Mouse (Mus musculus): Measurements from ENCODE around the gene March4. TPM values are rescaled to one million over a fixed set of nuclear protein-coding genes. Genes with fewer than 3 reads are reported as not detected.

March4 gene
- polyA plus RNA-seq, 1 experiment, result 5.7 TPM

DNA sequence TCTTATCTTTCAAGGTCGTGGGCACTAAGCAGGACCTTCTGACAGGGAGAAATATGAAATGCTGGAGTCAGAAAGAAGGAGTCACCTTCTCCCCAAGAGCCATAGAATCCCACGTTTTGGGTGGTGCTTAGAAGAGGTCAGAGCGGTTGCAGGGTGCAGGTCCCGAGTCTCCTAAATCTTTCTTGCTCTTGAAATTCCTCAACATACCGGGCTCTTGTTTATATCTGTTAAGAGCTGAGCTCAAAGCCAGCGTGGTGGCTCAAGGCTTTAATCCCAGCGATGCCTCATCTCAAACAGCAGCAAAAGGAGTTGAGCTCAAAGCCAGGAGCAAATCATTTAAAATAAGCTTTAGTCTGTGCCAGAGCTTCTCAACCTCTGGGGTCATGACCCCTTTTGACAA, 37.9 kb upstream of the March4 start:
- Histone ChIP-seq H3K27ac (ENCODE audit: insufficient read depth, low read length) (no peak overlapping the region), H3K4me1 (ENCODE audit: control insufficient read depth, insufficient read depth, low read length) (no peaks in the 10 kb centered on the region), H3K4me3 (ENCODE audit: insufficient read depth, low read length) (no peak overlapping the region)
- TF ChIP-seq POLR2A (IDR thresholded peaks at IDR 0.05; ENCODE audit: extremely low read depth, insufficient read depth, low read length), result no peak
- no peak for TF ChIP-seq CTCF (IDR thresholded peaks at IDR 0.05; ENCODE audit: extremely low read depth, insufficient read depth, low read length)

DNA sequence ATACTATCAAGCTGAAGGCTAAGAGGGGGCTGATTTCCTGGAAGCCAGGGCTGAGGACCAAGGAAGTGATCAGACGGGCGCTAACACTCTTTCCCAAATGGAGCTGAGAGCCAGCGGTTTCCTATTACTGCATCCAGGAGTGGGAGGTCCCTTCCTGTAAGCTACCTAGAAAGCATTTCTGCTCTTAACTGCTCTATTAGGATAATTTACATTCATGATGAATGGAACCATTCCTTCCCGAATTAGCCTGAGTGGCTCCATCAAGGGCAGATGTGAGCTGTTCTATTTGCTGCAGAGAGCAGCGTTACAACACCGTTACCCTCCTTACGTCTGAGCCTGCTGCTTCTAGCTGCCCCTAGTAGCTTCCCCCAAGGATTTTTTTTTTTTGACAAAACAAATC, 37.3 kb upstream of the March4 start:
- H3K4me1 ChIP-seq (ENCODE audit: control insufficient read depth, insufficient read depth, low read length), result no peaks in the 10 kb centered on the region
- H3K27ac ChIP-seq (ENCODE audit: insufficient read depth, low read length), result no peak overlapping the region
- TF ChIP-seq POLR2A (IDR thresholded peaks at IDR 0.05; ENCODE audit: extremely low read depth, insufficient read depth, low read length) (no peak), CTCF (IDR thresholded peaks at IDR 0.05; ENCODE audit: extremely low read depth, insufficient read depth, low read length) (no peak)
- no peak overlapping the region for H3K4me3 ChIP-seq (ENCODE audit: insufficient read depth, low read length)

DNA sequence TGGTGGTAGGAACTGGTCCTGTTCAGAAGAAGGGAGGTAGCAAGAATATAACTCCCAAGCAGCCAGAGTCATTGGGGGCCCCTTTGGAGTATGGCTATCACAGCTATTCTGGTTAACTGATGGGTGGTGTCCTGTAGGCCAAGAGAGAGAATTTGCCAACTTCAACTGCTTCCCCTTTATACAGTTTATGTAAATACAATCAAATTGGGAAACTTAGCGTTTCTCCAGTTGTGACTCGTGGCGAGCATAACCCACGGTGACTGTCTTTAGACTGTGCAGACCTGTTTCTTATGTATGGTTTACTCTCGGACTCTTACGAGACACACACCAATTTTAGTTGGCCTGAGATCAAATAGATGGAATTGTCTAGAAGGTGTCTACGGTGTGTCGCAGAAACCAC, 32.0 kb upstream of the March4 start:
- H3K27ac ChIP-seq (ENCODE audit: insufficient read depth, low read length), result no peak overlapping the region
- no peaks in the 10 kb centered on the region for H3K4me1 ChIP-seq (ENCODE audit: control insufficient read depth, insufficient read depth, low read length)
- TF ChIP-seq POLR2A (IDR thresholded peaks at IDR 0.05; ENCODE audit: extremely low read depth, insufficient read depth, low read length), result no peak
- TF ChIP-seq CTCF (IDR thresholded peaks at IDR 0.05; ENCODE audit: extremely low read depth, insufficient read depth, low read length), result no peak
- H3K4me3 ChIP-seq (ENCODE audit: insufficient read depth, low read length), result no peak overlapping the region

GRCm38 (mm10) chr1:72567056-72567455, 30.3 kb upstream of the March4 start:
- TF ChIP-seq POLR2A (IDR thresholded peaks at IDR 0.05; ENCODE audit: extremely low read depth, insufficient read depth, low read length) (no peak), CTCF (IDR thresholded peaks at IDR 0.05; ENCODE audit: extremely low read depth, insufficient read depth, low read length) (no peak)
- Histone ChIP-seq H3K4me3 (ENCODE audit: insufficient read depth, low read length) (no peak overlapping the region), H3K4me1 (ENCODE audit: control insufficient read depth, insufficient read depth, low read length) (no peaks in the 10 kb centered on the region), H3K27ac (ENCODE audit: insufficient read depth, low read length) (no peak overlapping the region)

GRCm38 (mm10) chr1:72564334-72564962, 27.7 kb upstream of the March4 start:
- Histone ChIP-seq H3K4me3 (ENCODE audit: insufficient read depth, low read length) (no peak overlapping the region), H3K27ac (ENCODE audit: insufficient read depth, low read length) (no peak overlapping the region), H3K4me1 (ENCODE audit: control insufficient read depth, insufficient read depth, low read length) (no peaks in the 10 kb centered on the region)
- TF ChIP-seq POLR2A (IDR thresholded peaks at IDR 0.05; ENCODE audit: extremely low read depth, insufficient read depth, low read length), result no peak
- no peak for TF ChIP-seq CTCF (IDR thresholded peaks at IDR 0.05; ENCODE audit: extremely low read depth, insufficient read depth, low read length)

DNA sequence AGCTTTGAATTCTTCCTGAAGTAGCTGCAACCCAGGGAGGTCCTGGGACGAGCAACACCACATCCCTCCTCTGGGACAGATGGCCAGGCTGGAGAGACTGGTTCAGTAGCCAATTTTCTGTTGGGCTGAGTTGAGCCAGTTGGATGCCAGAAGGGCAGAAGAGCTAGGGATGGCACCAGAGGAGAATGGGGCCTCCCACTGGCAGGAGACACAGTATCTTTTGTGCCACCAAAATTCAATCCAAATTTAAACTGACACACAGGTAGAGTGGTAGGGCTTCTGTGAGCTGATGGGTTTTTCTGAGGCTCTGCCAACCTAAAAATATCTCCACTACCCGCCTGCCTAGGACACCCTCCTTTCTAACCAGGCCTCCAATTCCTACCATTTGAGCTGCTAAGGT, 21.9 kb upstream of the March4 start:
- H3K4me1 ChIP-seq (ENCODE audit: control insufficient read depth, insufficient read depth, low read length), result no peaks in the 10 kb centered on the region
- H3K4me3 ChIP-seq (ENCODE audit: insufficient read depth, low read length), result no peak overlapping the region
- TF ChIP-seq CTCF (IDR thresholded peaks at IDR 0.05; ENCODE audit: extremely low read depth, insufficient read depth, low read length) (no peak), POLR2A (IDR thresholded peaks at IDR 0.05; ENCODE audit: extremely low read depth, insufficient read depth, low read length) (no peak)
- no peak overlapping the region for H3K27ac ChIP-seq (ENCODE audit: insufficient read depth, low read length)

DNA sequence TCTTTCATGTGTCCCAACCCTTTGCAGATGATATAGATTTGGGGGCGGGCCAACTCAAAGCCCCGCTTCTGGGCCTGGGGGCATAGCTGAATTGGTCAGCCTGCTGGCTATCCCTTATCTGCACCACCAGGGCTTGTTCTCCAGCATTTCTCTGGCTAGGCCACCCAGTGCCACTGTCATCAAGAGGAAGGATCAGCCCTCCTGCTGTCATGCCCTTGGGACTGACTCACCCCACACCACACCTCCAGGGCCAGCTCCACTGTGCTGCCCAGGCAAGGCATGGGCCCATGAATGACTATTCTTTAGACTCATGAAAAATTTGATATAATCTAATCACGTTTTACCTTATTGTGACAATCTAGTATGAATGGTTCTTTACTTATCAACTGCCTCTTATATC, 19.7 kb upstream of the March4 start:
- no peaks in the 10 kb centered on the region for H3K4me1 ChIP-seq (ENCODE audit: control insufficient read depth, insufficient read depth, low read length)
- TF ChIP-seq POLR2A (IDR thresholded peaks at IDR 0.05; ENCODE audit: extremely low read depth, insufficient read depth, low read length) (no peak), CTCF (IDR thresholded peaks at IDR 0.05; ENCODE audit: extremely low read depth, insufficient read depth, low read length) (no peak)
- H3K27ac ChIP-seq (ENCODE audit: insufficient read depth, low read length), result no peak overlapping the region
- no peak overlapping the region for H3K4me3 ChIP-seq (ENCODE audit: insufficient read depth, low read length)

- no peak overlapping the region for H3K4me3 ChIP-seq (ENCODE audit: insufficient read depth, low read length)
- no peak for TF ChIP-seq POLR2A (IDR thresholded peaks at IDR 0.05; ENCODE audit: extremely low read depth, insufficient read depth, low read length)
- no peak for TF ChIP-seq CTCF (IDR thresholded peaks at IDR 0.05; ENCODE audit: extremely low read depth, insufficient read depth, low read length)
These were observed 13.6 kb upstream of the March4 start for GRCm38 (mm10) chr1:72550317-72550716.

GRCm38 (mm10) chr1:72538266-72538665, 1.5 kb upstream of the March4 start:
- no peaks in the 10 kb centered on the region for H3K4me1 ChIP-seq (ENCODE audit: control insufficient read depth, insufficient read depth, low read length)
- no peak overlapping the region for H3K27ac ChIP-seq (ENCODE audit: insufficient read depth, low read length)
- H3K4me3 ChIP-seq (ENCODE audit: insufficient read depth, low read length), result no peak overlapping the region; the same call in 1 of the 2 replicates
- TF ChIP-seq POLR2A (IDR thresholded peaks at IDR 0.05; ENCODE audit: extremely low read depth, insufficient read depth, low read length) (no peak), CTCF (IDR thresholded peaks at IDR 0.05; ENCODE audit: extremely low read depth, insufficient read depth, low read length) (no peak)

More at GRCm38 (mm10) chr1:72550317-72550716, 13.6 kb upstream of the March4 start:
- H3K4me1 ChIP-seq (ENCODE audit: control insufficient read depth, insufficient read depth, low read length), result no peaks in the 10 kb centered on the region
- H3K27ac ChIP-seq (ENCODE audit: insufficient read depth, low read length), result no peak overlapping the region

DNA sequence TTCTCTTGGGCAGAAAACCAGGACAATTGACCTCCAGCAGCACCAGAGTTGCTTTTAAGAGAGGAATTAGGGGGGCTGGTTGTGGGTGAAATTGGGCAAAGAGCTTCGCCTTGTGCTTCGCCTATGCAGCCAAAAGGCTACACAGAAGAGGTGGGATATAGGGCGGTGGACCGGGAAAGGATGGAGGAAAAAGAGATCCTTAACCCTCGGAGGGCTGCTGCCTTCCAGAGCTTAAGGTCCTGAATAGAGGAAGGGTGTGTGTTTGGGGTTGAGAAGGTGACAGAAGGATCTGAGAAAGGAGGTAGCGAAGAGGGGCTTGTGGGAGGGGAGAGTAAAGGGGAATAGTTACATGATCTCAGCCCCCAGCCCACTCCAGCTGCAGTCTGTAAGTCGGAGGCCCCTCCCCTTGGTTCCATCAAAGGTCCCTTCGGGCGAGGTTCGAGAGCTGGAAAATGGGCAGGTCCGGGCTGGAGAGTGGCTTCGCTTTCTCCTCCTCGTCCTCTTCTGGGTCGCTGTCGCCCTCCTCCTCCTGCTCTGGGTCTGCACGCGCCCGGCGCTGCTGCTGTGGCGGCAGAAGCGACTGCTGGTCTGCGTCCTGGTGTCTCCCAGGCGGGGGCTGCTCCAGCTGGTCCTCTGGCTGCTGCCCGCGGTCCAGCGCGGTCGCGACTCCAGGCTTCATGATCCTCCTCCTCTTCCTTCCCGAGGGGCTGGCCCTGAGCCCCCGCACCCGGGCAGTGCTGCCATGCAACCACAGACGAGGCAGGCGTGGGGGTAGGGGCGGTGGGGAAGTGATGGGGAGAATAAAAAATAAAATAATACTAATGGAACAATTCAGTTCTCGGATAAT, 782 bp downstream of the March4 start:
- TF ChIP-seq CTCF (IDR thresholded peaks at IDR 0.05; ENCODE audit: extremely low read depth, insufficient read depth, low read length), result no peak
- H3K27ac ChIP-seq (ENCODE audit: insufficient read depth, low read length), result no peak overlapping the region
- H3K4me3 ChIP-seq (ENCODE audit: insufficient read depth, low read length), result peak overlapping the region; percentile 83
- peaks cover 1% of the 10 kb centered on the region; the same call in 1 of the 2 replicates for H3K4me1 ChIP-seq (ENCODE audit: control insufficient read depth, insufficient read depth, low read length)

Data from cortical plate, adult 2 months (tissue).